Mouse (Mus musculus): ENCODE data around the gene Macrod1.

Gene Macrod1

DNA sequence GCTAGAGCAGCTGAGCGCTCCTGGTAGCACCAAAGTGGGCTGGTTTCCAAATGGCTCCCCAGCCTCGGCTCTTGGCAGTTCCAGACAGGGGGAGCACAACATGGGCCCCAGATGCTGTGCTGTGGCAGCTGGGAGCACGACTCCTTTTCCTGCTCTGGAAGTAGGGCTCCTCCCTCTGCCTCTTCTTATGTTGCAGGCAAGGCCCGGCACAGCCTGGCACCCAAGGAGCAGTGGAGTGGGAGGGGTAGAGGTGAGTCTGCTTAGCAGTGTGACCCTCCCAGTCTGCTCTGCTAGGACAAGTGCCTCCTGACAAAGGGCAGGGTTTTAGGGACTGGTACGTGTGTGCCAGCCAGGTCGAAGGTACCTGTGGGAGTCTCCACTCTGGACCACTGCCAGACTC, 54.3 kb downstream of the Macrod1 start:
- intact Hi-C loops (cut with DNase I): no loop called here

DNA sequence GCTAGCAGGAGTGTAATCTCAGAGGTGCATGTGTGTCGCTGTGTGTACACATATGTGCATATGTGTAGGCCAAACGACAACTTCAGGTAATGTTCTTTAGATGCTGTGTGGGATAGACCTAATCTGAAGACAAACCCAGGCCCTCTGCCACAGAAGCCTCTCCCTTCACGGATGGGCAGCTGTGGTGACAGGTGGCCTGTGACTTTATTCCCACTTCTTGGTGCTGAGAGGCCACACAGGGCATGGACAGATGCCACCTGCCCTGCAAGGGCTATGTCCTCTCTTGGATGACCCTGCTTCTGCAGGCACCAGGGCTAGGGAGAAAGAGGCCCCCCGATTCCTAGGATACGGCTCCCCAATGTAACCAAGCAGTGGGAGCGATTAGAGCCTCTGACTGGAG, 54.7 kb downstream of the Macrod1 start:
- intact Hi-C loops (cut with DNase I): no loop called here

DNA sequence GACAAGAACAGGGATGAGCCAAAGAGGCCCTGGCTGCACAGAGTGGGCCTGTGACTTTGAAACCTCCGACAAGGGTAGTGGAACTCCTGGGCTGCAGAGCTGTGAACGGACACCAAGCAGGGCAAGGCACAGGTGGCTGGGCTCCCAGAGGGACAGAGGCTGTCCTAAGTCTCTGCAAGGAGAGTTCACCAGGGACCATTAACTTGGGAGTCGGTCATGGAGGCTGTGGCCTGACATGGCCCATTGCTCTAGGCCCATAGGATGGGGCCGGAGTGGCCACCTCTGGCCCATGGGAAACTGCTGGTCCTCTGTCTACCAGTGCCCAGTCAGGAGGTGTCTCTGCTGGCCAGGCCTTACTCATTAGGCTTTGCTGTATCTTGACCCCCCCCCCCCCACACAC, 55.1 kb downstream of the Macrod1 start:
- intact Hi-C loops (cut with DNase I): no loop called here

DNA sequence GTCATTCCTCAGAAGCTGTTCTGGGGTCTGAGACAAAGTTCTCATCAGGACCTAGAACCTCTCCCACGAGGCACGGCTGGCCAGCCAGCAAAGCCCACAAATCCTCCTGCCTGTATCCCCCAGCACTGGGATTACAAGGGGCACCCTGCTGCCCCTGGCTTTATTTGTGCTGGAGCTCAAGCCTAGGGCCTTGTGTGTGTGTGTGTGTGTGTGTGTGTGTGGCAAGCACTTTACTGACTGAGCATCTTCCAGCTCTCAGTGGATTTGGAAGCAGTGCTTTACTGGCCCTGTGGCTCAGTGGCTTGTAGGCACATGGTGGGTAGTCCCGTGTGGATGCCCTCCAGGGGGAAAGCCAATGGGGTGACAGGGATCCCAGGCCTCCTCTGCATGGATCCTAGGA, 56.0 kb downstream of the Macrod1 start:
- intact Hi-C loops (cut with DNase I): no loop called here

DNA sequence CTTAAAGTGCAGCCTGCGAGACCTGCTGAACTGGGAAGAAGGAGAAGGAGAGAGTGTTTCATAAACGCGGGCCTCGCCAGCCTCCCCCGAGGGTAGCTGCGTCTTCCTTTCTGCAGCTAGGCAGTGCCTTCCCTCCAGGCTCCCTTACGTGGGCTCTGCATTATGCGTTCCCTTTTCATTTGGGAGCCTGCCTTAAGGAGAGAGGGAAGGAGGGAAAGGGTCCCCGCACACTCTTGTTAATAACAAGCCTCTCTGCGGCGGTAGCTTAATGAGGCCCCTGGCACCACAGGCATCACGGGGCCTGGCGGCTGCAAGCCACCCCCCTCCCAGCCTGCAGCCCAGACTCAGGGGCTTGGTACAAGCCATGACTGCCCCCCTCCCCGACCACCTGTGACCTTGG, 57.0 kb downstream of the Macrod1 start:
- intact Hi-C loops (cut with DNase I): no loop called here

DNA sequence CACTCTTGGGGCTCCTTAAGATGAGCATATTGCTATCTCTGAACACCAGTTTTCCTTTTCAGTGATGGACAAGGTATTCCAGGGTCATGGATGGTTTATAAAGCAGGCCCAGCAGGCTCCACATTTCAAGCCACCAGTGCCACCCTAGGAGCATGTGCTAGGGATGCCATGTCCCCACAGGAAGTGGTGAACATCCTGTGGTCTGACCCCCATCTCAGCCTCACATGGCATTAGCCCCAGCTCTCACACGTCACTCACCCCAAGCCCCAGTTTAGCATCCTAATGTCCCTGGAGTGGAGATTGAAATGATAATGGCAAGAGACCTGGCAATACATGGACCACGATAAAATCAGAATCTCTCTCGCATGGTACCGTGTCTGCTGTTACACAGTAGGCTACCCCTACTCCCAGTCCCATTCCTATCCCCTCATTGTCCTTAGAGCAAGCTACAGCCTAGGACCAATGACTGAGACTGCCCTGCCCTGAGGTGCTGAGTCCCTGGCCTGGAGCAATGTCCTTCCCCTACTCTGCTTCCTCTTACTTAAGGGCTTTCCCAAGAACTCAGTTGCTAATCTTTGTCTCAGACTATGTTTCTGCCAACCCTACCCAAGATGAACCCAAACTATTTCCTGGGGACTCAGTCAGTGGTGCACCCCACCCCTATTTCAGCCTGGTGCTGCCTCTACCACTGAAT, 59.6 kb downstream of the Macrod1 start:
- intact Hi-C loops (cut with DNase I): no loop called here

DNA sequence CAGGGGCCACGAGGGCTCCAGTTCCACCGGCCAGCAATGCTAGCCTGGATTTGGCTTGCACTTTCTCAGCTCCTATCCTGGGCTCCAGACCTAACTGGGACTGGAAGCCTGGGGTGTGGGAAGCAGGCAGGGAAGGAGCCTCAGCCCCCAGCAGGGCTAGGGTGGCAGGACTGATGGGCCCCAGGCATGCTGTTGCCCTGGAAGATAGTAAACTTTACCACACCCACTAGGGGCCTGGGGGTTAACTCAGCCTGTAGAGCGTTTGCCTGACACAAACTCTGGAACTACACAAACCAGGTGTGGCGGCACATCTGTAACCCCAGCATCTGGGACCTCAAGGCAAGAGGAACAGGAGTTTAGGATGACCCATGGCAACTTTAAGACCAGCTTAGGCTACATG, 60.5 kb downstream of the Macrod1 start:
- intact Hi-C loops (cut with DNase I): no loop called here

DNA sequence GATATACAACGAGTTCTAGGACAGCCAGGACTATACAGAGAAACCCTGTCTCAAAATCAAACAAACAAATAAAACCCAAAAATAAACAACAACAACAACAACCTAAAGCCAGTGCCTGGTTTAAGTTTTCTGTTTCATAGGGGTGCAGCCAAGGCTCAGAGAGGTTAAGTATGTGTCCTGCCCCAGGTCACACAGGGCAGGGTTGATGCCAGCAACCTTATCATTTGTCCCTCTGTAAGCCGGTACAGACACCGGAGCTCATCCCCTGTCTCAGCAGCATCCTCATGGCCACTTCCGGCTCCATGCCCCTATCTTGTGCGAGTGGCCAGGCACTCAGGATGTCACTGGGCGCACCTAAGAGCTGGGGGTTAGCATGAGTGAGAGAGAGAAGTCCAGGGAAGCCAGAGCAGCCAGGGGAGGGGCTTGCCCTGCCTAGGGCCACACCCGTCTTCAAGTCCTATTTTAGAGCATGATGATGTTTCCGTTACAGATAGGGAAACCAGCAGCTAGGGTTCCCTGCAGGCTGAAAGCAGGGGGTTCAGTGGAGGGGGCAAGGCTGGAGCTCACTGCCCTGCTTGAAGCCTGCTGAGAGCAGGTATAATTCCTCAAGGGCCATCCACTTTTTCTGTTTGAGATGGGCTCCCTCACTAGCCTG, 61.2 kb downstream of the Macrod1 start:
- intact Hi-C loops (cut with DNase I): no loop called here

DNA sequence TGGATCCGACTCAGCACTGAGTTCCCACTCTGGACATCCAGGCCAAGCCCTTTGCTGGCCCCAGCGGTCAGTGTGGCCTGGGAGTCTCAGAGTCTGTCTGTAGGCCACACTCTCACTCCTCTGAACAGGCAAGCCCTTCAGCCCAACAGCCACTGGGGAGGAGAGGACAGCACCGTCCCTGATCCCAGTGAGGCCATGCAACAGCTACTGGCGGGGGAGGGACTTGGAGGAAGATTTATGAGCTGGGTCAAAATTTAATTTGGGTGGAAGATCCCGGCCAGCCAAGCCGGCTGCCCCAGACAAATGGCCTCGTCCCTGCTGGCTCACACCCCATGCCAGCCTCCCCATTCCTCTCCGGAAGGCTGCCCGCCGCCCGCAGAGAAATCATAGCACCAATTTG, 64.6 kb downstream of the Macrod1 start:
- intact Hi-C loops (cut with DNase I): no loop called here

DNA sequence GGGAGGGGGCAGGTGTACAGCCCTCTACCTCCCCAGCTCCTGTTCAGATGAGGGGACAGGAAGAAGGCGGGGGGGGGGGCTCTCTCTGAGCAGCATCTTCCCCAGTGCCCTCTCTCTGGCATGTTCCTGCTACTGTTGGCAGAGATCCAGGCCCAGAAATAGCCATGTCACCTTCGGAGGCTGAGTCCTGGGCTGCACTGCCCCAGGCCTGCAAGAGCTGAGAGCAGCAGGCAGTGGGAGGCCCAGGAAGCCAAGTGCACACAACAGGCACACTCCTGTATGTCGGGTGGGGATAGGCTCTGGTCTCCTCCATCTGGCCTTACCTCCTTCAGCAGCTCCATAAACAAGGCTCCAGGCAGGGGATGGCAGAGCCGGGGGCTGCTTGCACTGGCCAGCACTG, 65.7 kb downstream of the Macrod1 start:
- intact Hi-C loops (cut with DNase I): no loop called here

DNA sequence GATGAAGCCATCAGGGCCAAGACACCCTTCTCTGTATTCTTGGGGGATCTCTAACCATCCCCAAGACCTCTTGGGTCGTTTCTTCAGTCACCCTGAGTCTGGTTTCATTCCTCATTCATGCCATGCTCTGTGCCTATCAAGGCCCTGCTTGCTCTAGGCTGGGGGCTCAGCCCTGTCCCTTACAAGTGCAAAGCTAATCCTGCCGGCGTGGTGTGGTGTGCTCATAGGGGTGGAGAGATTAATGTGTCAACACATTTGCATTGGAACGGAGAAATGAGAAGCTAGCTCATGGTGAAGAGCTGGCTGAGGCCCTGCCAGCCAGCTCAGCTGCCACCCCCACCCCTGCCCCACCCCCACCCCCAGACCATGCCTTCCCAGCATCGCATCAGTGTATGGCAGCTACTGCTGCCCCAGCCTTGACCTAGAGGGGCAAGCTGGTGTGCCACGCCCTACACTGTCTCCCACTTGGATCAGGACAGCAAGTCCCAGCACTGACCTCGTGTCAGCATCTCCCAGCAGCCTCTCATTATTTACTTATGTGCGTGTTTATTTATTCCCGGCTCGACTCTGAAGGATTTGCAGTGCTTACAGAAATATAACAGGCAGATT, 66.2 kb downstream of the Macrod1 start:
- intact Hi-C loops (cut with DNase I): no loop called here

DNA sequence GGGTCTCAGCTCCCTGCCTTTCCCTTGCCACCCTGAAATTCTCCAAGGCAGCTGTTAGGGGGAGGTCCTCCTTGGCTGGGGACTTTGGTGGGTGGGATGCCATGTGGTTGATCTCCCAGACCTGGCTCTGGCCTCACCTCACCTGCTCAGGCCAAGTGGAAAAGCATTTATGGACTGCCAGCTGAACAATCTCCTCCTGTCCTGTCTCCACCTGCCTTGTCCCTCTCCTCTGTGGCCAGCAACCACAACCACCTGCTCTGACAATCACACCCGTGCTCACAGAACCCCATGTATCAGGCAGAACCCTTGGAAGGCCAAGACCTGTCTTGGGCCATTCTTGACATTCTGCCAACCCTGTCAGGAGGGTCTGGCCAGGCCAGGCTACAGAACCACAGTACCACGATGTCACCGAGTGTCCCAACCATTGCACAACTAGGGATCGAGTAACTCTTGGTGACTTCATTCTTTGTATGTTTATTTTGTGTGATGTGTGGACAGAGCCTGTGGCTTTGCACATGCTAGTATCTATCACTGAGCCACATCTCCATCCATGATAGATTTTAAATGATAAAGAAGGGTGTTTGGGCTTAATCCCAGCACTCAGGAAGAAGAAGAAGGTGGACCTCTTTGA, 69.0 kb downstream of the Macrod1 start:
- intact Hi-C loops (cut with DNase I): no loop called here

DNA sequence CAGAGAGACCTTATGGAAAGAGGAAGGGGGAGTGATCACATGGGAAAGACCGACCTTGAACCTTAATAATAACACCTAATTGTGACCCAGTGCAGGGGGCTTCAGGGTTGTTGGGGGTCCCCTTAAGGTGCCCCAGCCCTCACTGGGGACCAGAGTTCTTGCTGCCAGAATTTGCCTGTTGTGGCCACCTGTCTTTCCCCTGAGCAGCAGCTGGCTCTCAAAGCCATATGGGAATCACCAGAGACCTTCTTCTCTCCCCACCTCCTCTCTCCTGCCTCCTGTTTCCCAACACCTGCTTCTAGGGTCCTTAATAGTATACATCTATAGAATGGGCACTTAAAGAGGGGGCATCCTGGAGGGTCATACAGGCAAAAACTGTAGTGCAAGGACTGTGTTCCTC, 69.6 kb downstream of the Macrod1 start:
- intact Hi-C loops (cut with DNase I): no loop called here

DNA sequence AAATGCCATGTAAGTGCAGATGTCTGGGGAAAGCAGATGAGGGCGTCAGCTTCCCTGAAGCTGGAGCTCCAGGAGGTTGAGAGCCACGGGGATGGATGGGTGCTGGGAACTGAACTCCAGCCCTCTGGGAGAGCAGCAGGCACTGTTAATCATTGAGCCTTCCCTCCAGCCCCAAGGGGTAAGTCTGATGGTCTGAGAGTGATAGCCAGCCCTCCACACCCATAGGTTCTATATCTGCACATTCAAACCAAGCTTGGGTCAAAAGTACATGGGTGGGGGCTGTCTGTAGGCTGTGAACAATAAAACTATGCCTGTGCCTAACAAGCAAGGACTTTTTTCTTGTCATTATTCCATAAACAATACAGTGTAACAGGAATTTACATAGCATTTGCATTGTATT, 70.3 kb downstream of the Macrod1 start:
- intact Hi-C loops (cut with DNase I): no loop called here

DNA sequence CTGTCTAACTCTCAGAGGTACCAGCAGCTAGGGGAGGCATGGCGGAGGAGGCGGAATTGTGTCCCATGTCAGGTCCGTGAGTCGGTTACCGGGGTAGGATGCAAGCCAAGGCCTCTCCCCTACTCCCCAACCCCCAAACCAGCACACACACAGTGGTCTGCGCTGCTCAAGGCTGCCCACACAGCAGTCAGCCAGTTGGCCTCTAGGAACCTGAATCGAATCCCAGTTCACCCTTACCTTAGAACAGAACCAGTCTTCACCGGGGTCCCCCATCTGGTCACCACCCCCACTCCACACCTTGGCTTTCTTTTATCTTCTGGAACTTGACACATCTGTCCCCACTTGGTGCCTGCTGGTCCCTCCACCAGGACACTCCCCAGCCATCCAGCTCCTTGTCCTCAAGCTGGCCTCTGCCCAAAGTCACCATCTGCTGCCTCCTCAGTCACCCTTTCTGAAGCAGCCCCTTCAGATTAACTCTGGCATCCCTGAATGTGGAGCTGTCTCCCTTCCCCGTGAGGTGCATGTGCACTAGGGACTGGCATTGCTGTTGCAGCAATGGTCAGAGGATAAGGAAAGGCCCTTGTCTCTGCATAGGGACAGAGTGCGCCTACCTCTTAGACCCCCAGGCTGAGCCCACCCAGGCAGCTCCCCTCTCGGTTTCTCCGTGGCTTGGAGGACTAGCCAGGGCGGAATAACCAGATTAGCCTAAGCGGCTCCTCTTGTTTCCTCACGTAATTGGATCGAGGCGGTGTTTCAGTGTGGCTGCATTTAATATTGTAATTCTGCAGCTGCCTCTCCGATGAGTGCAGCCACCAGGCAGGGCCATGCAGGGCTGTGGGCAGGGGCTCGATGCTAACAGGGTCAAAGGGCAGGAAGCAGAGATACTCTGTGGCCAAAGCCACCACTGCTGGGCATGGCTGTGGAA, 72.2 kb downstream of the Macrod1 start:
- intact Hi-C loops (cut with DNase I): no loop called here

DNA sequence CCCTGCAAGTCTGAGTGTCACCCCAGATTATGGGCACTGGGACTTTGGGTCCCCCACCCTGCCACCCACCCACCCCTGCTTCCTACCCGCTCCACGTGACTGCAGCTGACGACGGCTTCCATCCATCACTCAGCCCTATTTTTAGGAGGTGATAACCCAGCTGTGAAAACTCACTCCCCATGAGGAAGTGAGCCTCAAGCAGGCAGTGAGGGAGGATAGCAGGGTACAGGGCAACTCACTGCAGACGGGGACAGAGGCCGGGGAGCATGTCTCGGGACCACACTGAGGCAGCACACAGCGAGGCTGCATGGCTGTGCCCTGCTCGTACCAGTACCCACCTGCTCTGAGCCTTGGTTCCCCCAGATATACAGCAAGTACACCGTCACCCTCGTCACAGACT, 73.7 kb downstream of the Macrod1 start:
- intact Hi-C loops (cut with DNase I): no loop called here

DNA sequence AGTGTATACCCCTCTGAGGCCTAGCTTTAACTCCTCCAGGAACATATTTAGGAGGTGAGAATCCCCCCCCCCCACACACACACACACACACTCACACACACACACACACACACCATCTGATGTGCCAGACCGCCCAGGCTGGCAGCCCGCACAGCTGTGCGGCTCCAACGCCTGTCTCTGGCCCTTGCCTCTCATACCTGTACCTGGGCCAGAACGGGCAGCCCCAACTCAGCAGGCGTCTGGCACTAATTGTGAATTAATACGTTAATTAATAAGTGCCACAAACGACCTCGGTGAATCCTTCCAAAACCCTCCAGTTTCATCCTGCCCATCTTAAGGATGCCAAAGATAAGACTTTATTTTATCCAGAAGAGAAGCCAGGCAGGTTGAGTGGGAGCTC, 76.8 kb downstream of the Macrod1 start:
- intact Hi-C loops (cut with DNase I): no loop called here

DNA sequence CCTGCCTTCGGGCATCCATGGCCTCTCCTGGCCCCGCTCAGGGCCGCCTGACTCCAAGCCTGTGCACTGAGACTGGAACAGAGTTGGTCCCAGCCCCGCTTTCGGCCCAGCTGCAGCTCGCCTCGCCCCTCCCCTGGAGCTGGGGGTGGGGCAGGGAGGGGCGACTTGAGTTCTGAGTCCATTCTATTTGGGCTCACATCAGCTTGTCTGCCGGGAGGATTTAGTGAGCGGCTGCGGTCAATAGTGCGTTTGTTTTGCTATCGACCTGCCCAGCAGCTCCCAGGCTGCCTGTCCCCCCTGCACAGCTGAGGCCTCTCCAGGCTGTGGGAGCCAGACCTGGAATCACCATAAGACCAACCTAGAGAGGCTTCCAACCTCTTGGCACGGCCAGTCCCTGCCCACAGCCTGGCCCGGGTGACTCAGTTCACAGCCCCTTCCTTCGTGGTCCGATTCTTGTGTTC, 78.1 kb downstream of the Macrod1 start:
- intact Hi-C loops (cut with DNase I): no loop called here

DNA sequence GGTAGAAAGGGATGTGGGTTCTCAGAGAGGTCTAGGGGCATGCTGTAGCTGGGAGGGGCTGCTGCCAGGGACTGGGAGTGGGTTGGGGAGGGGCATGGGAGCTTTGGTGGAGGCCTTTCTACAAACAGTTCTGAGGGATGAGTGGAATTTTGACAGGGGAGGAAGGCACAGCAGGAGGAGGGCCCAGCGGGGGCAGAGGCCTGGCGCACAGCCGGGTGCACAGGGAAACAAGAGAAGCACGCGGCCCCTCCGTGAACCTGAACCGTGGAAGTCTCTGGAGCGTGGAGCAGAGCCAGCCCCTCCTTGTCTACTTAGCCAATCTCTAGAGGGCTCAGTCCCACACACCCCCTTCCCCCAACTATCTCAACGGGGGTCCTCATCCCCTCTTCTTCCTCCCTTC, 78.9 kb downstream of the Macrod1 start:
- intact Hi-C loops (cut with DNase I): no loop called here

DNA sequence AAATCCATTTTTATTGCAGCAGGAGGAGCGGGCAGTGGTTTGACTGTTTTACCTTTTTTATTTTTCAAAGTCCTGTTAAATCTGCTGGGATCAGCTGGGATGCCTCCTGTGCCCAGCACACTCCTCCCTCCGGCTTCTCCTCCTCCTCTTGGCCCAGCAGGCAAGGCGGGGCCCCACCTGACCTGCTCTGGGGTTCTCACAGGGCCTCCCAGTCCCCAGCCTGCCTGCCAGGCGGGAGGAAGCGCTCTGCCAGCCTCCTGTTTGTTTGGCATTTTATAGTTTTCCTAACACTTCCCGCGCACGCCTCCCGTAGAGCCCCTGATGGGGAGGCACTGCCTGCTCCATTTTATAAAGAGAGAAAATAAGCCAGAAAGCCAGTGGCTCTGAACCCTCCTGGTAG, 79.4 kb downstream of the Macrod1 start:
- intact Hi-C loops (cut with DNase I): no loop called here

Data from adrenal gland (tissue).